Mouse (Mus musculus): ENCODE results near the gene Gm525. TPM values are rescaled to one million over a fixed set of nuclear protein-coding genes. Genes with fewer than 3 reads are reported as not detected.
"Not testable (repeated sequence)": the region's sequence is repeated elsewhere in the genome, so short reads cannot be mapped to it uniquely, and the experiment has no call there.

The Gm525 gene
- total RNA-seq (2021): not detected
- long read RNA-seq, experiment 1: 0 reads
- long read RNA-seq, experiment 2: 0 reads

GRCm38 (mm10) chr11:89073541-89073940, at the start of gene Gm525:
TSS of gene Gm525 (plus strand) at chr11:89073841.
- Histone ChIP-seq H3K27ac (peak within 1 kb of the TSS; percentile 61; the same call in 1 of the 2 replicates), H3K4me3 (no peak within 1 kb of the TSS; the same call in 1 of the 2 replicates)
- DNase-seq: no peak
- no peak for TF ChIP-seq CTCF (IDR thresholded peaks at IDR 0.05)
- intact Hi-C loops (cut with DNase I): no loop called here

- DNase-seq: peak; percentile 82
- H3K4me3 ChIP-seq: no peak overlapping the region; the same call in 1 of the 2 replicates
- TF ChIP-seq CTCF (IDR thresholded peaks at IDR 0.05): no peak
- H3K27ac ChIP-seq: peak overlapping the region; percentile 78
- intact Hi-C loops (cut with DNase I): no loop called here
Observed at GRCm38 (mm10) chr11:89024181-89024881, 49.3 kb upstream of the Gm525 start.

GRCm38 (mm10) chr11:89025603-89026002, 48.0 kb upstream of the Gm525 start:
- H3K4me3 ChIP-seq: no peak overlapping the region
- intact Hi-C loops (cut with DNase I): no loop called here
- peak overlapping the region; percentile 78 for H3K27ac ChIP-seq
- no peak for TF ChIP-seq CTCF (IDR thresholded peaks at IDR 0.05)
- no peak for DNase-seq

GRCm38 (mm10) chr11:89026117-89026516, 47.5 kb upstream of the Gm525 start:
- peak overlapping the region; percentile 78 for H3K27ac ChIP-seq
- no peak for DNase-seq
- intact Hi-C loops (cut with DNase I): no loop called here
- no peak for TF ChIP-seq CTCF (IDR thresholded peaks at IDR 0.05)
- H3K4me3 ChIP-seq: no peak overlapping the region

GRCm38 (mm10) chr11:89027955-89028361, 45.7 kb upstream of the Gm525 start:
- no peak for TF ChIP-seq CTCF (IDR thresholded peaks at IDR 0.05)
- Histone ChIP-seq H3K4me3 (no peak overlapping the region), H3K27ac (peak overlapping the region; percentile 52)
- intact Hi-C loops (cut with DNase I): no loop called here
- peak; percentile 30 for DNase-seq

GRCm38 (mm10) chr11:89028871-89029405, 44.7 kb upstream of the Gm525 start:
- H3K4me3 ChIP-seq: no peak overlapping the region
- peak overlapping the region; percentile 52 for H3K27ac ChIP-seq
- DNase-seq: no peak
- intact Hi-C loops (cut with DNase I): no loop called here
- TF ChIP-seq CTCF (IDR thresholded peaks at IDR 0.05): no peak

- TF ChIP-seq CTCF (IDR thresholded peaks at IDR 0.05): no peak
- H3K4me3 ChIP-seq: no peak overlapping the region
- intact Hi-C loops (cut with DNase I): loop anchor here (10.0 kb wide), 1 partner anchor 126 kb away; no protein-coding TSS in a partner anchor
- H3K27ac ChIP-seq: no peak overlapping the region
- DNase-seq: no peak
Observed at GRCm38 (mm10) chr11:89030552-89030951, 43.1 kb upstream of the Gm525 start.

- TF ChIP-seq CTCF (IDR thresholded peaks at IDR 0.05): no peak
- H3K4me3 ChIP-seq: no peak overlapping the region
- intact Hi-C loops (cut with DNase I): loop anchor here (10.0 kb wide), 1 partner anchor 126 kb away; no protein-coding TSS in a partner anchor
- no peak for DNase-seq
- H3K27ac ChIP-seq: no peak overlapping the region
Observed at GRCm38 (mm10) chr11:89031189-89031588, 42.5 kb upstream of the Gm525 start.

- peak; percentile 38 for TF ChIP-seq CTCF (IDR thresholded peaks at IDR 0.05)
- DNase-seq: no peak
- Histone ChIP-seq H3K4me3 (no peak overlapping the region), H3K27ac (no peak overlapping the region)
- intact Hi-C loops (cut with DNase I): loop anchor here (10.0 kb wide), 1 partner anchor 130 kb away; no protein-coding TSS in a partner anchor
Observed at GRCm38 (mm10) chr11:89034592-89034991, 39.0 kb upstream of the Gm525 start.

GRCm38 (mm10) chr11:89035552-89035951, 38.1 kb upstream of the Gm525 start:
- intact Hi-C loops (cut with DNase I): loop anchor here (10.0 kb wide), 1 partner anchor 131 kb away; no protein-coding TSS in a partner anchor
- no peak for TF ChIP-seq CTCF (IDR thresholded peaks at IDR 0.05)

GRCm38 (mm10) chr11:89038496-89038895, 35.1 kb upstream of the Gm525 start:
- TF ChIP-seq CTCF (IDR thresholded peaks at IDR 0.05): no peak
- no peak for DNase-seq
- no peak overlapping the region for H3K27ac ChIP-seq
- no peak overlapping the region for H3K4me3 ChIP-seq
- intact Hi-C loops (cut with DNase I): loop anchor here (10.0 kb wide), 1 partner anchor 134 kb away; no protein-coding TSS in a partner anchor

More at GRCm38 (mm10) chr11:89035552-89035951, 38.1 kb upstream of the Gm525 start:
- Histone ChIP-seq H3K27ac (no peak overlapping the region), H3K4me3 (no peak overlapping the region)
- no peak for DNase-seq

GRCm38 (mm10) chr11:89039325-89039724, 34.3 kb upstream of the Gm525 start:
- Histone ChIP-seq H3K4me3 (no peak overlapping the region), H3K27ac (no peak overlapping the region)
- intact Hi-C loops (cut with DNase I): loop anchor here (1.0 to 10.0 kb wide), 3 partner anchors 46 to 135 kb away; no protein-coding TSS in a partner anchor
- peak; percentile 97 for TF ChIP-seq CTCF (IDR thresholded peaks at IDR 0.05)
- DNase-seq: peak; percentile 63

- DNase-seq; H3K4me3 ChIP-seq; intact Hi-C loops (cut with DNase I); H3K27ac ChIP-seq: not testable (repeated sequence)
Observed at GRCm38 (mm10) chr11:89041073-89041472, 32.6 kb upstream of the Gm525 start.

Measured in gastrocnemius, adult 2 months (tissue).